Mouse (Mus musculus) layer of hippocampus, adult 11-12 months (tissue): ENCODE results near the gene Robo1.
A peak's percentile ranks its signal among the peaks of the same experiment; 100 is the strongest.
"Not testable (repeated sequence)": the region's sequence is repeated elsewhere in the genome, so short reads cannot be mapped to it uniquely, and the experiment has no call there.

ENCODE experiments used
- DNase-seq: peaks from one replicate; pipeline ENCODE4 v3.0.0; 2022; ENCODE audit warnings: low spot score

The Robo1 gene

DNA sequence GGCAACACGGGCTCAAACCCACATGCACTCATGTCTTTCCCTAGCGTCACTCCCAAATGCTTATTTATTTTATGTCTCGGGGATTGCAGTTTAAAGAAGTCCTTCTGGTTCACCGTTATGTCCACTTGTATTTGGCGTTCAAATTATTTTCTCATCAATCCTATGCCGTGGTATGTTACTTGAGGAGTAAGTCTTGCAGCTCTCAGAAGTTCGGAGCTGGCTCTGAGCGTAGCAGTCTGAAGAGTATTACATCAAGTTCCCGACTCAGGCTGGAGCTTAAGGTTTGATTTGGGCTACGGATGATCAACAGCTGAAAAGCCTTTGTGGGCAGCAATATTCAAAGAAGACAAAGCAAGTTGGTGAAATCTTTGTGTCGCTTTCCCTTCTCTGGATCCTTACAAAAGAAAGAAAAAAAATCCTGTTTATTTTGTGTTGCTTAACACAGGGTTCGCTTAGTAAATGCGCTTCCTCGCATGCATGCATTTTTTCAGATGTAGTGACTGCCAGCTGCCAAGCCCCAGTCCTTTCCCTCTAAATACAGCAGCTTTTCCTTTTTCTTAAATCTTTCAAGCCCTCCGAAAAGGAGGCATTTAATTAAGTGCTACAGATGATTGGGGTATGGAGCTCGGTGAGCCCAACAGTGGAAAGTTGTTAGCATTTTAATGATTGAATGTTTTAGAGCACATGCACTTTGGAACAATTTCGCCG, 136.5 kb downstream of the Robo1 start:
- no peak for DNase-seq

DNA sequence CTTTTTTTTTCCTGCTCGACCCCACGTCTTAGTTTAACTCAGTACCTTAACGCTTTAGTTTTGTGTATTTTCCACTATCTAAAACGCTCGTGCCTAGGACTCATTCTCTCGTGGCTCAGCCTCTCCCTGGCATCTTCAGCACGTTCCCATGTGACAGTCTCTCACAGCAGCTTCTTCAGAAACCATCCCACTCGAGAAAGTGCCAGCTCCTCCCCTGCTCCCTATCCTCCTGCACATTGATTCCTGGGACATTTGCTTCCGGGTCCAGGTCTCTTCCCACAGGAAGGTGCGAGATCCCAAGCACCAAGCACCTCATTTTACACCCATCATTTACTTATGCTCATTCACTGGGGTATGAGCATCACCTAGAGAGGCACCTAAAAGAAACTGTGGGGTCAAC, 150.0 kb downstream of the Robo1 start:
- no peak for DNase-seq

DNA sequence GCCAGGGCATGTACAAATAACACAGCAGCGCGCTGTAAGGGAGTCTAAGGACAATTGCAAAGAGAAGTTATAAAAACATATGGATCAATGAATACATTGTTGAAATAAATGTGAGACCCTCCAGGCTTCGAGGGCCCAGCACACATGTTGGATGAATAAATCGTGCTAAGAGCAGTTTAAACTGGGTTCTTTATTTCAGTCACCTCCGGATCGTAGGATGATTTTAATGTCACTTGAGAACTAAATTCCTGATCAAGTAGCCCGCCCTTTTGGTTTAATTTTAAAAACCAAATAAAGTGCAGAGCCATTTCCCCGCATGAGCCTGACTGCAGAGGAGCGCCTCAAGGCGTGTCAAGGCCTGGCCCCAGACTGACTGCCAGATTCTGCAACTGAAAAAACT, 150.5 kb downstream of the Robo1 start:
- DNase-seq = no peak

DNA sequence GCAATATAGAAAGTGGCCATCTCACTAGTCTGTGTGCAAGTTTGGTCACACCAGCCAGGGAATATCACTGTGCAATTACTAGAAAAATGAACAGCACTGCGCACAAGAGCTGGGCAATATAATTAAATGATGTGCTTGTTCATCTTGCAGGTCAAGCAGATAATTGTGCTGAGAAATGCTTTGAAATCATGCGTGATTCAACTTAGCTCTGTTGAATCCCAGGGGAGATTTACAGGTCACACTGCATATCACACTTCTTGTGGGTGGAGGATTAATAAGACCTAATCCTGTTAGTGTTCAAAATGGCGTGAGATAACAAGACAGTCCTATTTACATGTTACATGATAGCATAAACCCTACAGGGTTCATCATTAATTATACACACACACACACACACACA, 157.6 kb downstream of the Robo1 start:
- no peak for DNase-seq

DNA sequence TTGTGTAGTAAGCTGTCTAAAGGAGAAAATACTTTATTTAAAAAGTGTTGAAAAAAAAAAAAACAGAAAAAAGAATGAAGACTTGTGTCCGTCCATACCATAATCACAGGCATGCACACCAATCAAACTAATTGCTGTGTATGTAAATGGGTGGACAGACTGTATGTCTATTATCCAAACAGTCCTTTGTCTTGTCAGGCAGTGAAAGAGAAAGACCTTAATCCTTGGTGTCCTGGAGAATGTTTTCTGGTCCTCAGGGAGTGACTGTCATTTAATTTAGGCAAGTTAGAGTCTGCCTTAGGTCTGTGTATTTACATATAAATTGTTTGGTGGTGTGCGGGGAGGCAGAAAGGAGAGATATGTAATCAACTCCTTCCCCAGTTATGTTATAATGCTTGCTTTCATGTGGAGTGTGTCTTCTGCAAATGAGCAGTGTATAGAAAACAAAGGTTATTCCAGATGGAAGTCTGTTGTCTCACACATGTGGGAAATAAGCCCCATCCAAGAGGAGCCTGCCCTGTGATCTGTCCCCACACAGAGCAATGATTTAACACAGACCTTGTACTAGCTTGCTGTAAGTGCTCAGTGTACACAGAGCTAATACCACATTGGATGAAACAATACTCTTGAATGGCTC, 162.0 kb downstream of the Robo1 start:
- no peak for DNase-seq

DNA sequence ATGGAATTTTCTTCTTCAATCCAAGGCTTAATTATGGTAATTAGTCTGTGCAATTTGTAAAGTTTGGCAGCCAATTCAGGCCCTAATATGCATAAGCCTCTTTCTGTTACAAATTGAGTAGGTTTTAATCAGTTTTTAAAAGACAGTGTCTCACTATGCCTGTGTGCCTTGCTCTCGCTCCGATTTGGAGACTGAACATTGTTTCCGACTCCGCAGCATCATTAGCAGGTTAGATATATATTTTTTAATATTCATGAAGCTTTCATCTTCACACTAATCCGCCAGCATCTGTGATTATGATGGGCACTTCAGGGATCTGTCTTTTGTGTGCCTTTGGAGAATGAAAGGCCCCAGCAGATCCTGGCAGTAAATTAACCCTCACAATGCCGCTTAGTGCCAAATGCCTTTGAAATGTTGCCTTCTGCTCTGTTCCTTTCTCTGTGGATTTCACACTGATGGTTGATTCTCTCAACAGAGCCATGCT, 202.7 kb downstream of the Robo1 start:
- peak; percentile 6 for DNase-seq

DNA sequence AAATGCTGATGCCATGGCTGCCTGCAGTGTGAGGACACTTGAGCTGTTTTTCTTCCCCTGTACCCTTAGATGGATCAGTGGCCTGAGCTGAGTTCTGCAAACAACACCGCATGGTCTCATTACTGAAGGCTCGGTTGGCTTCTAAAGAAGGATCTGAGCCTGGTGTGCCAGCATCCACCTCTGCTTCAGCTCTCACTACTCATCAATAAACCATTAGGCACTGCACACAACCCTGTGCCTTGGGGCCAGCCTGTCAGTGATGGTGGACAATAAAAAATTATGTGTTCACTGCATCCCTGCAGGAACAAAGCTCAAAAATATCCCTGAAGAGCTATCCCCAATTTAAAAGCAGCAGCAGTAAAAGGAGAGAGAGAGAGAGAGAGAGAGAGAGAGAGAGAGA, 223.2 kb downstream of the Robo1 start:
- DNase-seq = no peak

DNA sequence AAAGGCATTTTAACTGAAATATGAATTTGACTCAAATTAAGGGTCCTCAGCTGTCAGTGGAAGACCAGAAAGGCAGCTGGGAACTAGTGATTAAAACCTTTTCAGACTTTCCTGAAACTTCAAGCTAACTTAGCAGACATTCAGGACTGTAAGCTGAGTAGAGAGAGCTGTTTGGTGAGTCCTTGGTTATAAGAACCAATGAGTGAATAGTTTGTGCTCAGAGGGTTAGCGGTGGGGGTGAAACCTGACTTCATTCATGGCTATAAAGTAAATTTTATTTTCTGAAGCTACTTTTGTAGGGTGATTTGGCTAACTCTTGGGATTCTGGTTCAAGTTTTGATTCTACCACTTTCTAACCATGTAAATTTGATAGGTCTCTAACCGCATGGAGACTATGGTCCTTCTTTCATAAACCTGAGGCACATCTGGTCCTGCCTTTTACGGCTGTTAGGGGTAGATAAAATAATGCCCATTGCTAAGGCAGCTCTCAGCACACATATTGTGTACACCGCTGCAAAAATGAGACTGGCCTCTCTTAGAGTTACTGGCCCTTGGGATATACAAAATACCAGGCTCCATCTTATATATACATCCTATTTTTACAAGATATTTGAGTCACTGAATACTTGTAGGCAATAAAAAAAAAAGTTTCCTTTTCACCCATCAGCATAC, 225.9 kb downstream of the Robo1 start:
- DNase-seq = no peak

DNA sequence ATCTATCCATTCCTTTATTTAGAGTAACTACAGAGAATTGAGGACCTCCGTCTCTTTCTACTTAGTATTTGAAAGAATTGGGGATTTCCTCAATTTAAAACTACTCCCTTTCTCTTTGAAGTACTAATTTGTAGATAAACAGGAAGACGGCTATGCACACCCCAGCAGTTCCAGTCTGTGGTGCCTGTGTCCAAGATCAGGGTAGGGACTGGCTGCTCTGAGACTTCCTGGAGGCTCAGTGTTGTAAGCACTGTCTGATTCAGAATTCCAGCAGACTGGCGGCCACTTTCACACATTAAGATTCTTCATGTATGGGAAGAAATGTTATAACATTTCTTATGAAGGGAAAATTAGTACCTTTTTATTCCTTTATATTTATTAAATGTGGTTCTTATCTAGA, 230.1 kb downstream of the Robo1 start:
- DNase-seq = no peak

DNA sequence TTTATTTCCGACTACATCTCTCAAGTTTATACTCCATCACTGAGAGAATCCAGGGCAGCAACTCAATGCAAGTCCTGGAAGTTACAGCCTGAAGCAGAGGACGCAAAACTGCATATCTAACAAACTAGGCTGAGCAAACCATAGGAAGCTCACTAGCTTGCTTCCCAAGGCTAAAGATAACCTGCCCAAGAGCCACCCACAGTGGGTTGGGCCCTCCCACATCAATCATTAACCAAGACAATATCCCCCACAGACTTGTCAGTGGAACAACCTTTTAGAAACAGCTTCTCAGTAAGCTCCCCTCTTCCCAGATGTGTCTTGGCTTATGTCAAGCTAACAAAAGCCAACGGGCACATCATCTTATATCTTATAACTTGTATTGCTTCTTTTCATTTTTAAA, 235.8 kb downstream of the Robo1 start:
- DNase-seq = no peak

DNA sequence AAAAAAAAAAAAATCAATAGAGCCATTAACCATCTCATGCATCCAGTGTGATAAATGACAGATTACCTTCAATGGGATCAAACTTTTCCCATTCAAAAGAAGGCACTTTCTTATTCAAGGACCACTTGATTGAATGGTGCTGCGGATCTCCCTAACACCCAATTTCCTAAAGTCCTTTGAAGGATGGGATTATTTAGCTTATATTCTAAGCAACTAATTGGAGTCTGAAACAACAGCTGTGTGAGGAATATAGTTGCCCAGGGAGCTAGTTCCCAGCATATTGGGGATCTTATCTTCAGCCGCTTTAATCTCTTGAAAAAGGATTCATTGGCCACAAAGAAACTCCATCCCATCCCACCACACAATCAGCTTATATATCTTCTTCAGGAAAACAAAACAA, 236.8 kb downstream of the Robo1 start:
- DNase-seq = no peak

DNA sequence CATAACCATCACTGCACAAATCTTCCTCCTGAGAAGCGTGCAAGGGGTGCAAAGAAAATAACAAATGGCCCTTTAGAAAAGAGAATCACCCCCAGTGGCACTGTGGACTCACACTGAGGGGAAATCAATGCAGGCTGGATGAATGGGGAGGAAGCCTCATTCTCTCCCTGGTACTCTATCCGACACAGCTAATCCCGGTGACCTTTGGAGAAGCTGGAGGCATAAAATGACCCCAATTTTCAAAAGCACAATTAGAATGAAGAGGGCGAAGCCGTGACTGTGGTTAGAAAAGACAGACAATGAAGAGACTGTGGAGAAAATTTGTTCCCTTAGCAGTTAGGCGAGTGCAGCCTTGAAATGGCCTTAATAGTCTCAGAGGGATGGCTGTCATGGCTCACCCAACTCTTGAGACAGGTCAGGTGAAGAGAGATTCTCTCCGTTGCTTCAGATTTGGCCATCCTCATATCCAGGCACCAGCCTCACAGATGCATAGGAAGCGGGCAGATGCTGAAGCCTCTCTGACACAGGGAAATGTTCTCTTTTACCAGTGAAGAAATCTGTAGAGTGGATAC, 243.7 kb downstream of the Robo1 start:
- no peak for DNase-seq

DNA sequence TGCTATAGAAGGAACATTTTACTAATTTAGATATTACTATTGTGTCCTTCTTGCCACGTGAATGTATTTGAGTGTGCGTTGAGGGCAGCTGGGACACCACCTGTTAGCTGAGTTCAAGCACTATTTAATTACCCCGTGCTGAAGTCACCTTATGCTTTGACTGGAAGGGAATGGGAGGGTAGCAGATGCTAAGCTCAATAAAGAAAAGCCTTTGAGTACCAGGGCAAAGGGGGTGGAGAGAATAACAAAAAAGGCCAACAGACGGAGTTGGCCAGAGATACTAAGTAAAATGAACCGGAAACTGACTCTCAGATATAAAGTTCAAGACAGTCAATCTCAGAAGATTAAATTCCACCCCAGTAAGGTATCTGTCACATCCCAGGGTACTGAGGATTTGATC, 245.6 kb downstream of the Robo1 start:
- DNase-seq = no peak

DNA sequence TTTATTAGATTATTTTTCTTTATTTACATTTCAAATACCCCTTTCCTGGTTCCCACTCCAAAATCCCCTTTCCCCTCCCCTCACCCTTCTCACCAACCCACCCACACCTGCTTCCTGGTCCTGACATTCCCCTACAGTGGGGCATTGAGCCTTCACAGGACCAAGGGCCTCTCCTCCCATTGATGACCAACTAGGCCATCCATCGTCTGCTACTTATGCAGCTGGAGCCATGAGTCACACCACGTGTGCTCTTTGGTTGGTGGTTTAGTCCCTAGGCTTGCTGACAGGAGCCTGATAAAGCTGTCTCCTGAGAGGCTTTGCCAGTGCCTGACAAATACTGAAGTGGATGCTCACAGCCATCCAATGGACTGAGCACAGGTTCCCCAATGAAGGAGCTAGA, 254.0 kb downstream of the Robo1 start:
- DNase-seq = not testable (repeated sequence)

DNA sequence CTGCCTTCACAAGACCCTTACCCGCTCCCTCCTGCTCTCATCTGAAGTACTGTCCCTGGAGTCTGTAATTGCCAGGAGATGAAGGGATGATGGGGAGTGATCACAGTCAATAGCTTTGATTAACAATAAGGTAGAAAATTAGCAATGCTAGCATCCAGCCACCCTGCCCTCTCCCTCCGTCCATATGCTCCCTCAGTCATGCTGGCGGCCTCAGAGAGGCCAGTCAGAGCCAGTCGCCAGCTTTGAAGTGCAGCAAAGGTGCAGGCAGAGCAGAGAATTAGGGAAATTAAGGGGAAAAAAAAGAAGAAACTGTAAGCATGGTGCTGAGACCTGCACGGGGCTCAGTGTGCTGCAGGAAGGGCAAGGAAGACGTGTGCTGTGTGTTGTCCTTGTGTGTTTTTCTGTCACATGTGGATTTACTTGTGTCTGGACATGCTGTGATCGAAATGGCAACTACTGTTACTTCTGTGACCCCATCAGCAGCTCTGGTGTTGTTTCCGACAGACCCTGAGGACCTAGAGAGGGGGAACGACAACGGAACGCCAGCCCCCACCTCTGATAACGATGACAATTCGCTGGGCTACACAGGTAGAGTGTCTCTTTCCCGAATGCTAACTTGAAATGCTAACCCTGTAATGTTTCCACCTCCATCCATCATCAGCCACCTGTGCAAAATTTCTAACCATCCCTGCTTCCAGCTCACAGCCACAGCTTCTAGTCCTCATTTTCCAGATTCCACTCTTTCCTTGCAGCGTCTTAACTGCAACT, 255.3 kb downstream of the Robo1 start:
- DNase-seq = no peak

DNA sequence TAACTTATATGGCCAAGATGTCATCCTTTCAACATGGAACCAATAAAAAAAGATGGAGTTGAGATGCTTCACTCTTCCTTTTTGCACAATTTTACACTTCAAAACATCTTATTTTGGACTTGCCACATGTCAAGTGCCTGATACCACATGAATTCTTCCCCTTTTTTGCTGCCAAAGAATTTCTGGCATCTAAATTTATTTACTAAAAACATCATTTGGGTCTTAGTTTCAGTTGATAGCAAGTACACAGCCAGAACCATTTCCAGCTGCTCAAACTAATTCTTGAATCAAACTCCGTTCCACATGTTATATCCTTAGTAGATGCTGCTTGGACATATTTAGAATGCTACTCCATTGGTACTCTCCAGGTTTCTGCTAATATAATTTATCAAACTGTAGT, 267.1 kb downstream of the Robo1 start:
- no peak for DNase-seq

DNA sequence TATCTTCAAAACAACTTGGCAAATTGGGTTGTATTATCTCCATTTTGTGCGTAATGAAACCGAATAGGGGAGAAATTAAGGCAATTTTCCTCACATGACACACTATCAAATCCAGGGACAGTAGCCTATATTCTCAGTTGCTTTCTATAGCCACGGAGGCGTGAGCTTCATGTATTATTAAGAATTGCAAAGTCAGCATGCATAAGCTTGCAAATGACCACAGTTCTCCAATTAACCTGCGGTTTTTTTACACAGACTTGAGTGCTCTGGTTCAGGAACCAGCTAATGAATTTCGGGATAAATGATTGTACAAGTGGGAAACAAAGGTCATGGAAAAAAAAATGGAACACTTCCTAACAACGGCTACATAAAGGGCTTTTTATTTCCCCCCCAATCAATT, 268.9 kb downstream of the Robo1 start:
- DNase-seq = no peak

DNA sequence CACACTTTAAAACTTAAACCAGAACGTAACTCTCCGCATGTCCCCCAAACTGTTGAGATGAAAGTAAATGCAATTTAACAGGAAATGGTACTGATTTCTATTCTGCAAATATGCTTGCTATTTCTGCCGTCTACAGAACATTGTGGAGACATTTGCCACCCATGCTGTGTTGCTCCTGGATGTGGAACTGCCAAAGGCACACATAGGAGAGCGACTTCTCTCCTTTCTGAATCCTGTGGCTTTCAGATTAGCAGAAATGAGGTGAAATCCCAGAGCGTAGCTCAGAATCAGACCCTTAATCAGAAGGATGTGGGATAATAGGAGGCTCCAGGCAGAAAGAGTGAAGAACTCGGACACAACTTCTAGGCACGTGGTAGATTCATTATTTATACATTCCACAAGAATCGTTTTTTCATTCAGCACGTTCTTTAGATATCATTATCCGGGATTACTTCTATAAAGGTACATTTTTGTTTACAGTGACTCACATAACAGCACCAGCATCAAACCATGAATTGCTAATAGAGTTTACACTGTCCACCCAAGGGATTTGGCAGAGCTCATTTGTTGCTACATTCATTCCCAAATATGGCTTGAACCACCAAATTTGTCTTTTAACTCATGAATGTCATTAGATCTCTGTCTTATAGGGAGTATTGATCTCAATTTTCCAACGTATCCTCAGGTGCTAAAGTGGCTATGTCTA, 276.5 kb downstream of the Robo1 start:
- DNase-seq = no peak

DNA sequence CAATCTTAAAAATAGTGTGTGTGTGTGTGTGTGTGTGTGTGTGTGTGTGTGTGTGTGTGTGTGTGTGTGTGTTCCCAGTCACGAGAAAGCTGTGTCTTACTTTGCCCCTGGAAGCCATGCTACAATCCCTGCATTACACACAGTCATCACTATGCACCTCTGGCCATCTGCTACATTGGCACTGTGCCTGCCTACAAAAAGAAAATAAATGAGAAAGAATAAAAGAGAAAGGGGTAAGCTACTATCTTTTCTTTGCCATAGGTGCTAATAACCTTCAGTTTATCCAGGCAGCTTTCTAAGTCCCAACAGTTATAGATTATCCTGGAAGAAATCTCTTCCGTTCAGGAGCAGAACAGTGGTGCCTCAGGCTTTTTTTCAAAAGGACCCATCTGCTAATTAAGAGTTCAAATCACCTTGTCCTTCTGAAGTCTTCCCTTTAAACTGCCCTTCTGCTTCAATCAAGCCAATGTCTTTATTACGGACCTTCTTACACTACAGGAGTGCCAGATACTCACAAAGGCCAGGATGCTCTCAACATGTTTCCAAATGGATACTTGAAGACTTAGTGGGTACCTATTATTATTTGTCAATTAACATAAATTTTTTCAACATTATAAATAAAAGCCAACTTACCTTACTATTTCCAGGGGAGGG, 277.2 kb downstream of the Robo1 start:
- DNase-seq = no peak

DNA sequence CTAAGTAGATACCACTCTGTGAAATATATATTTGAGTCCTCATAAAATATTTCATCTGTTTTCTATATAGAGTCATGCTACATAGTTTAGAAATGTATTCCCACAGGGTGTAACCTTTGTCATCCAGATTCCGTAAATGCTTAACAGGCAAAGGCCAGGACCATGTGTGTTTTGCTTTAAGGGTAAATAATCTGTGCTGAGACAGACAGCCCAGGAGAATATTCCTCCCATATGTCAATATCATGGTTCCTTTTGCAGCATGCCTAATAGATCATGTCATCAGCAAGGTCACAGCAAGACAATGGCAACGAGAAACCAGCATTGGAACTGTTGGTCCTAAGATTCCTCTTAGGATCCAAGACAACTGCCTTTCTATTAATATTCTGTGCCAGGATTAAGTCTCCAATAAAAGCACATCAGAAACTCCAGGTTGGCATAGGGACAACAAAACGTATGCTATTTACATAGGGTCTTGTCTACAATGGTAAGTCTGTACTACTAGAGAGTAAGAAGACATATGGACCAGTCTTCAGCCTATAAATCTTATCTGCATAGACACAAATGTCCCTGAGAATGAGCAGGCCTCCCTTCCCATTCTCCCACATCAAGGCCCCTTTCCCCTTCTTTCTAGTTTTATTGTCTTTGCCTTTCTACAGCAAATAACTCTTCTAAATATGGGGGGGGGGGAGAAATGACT, 279.4 kb downstream of the Robo1 start:
- no peak for DNase-seq
